8 mouse cellular contexts compared by ENCODE assay signal in genomic region chr7:19508150-19508923, GRCm38 (mm10). TPM values are rescaled to one million over a fixed set of nuclear protein-coding genes. Genes with fewer than 3 reads are reported as not detected.
DNase-seq lines count a peak whose midpoint lies in the region; ATAC-seq and TF ChIP-seq lines count a peak whose summit lies in the region.

Gene Bloc1s3 (minus strand): TSS chr7:19508367.
Gene Trappc6a (plus strand): TSS chr7:19508395.

- H3K4me3 ChIP-seq in C2C12 (ENCODE audit: insufficient read depth, poor library complexity, severe bottlenecking) (peak within 1 kb of the TSS; percentile 72), myocyte (peak within 1 kb of the TSS; percentile 81)
- H3K4me3 ChIP-seq in erythroblast, embryonic 14.5 days (replicated peaks) = peak within 1 kb of the TSS; percentile 78
- H3K4me3 ChIP-seq in heart, embryonic 11.5 days (ENCODE audit: low read depth, low read length) = peak within 1 kb of the TSS; percentile 83
- H3K4me3 ChIP-seq in kidney, embryonic 16.5 days (ENCODE audit: low read length) = peak within 1 kb of the TSS; percentile 74
- peak within 1 kb of the TSS; percentile 93 for H3K4me3 ChIP-seq in liver, adult 2 months (ENCODE audit: insufficient read depth, low read depth, low read length)

- peak; percentile 98 for DNase-seq in brain, embryonic 14.5 days (ENCODE audit: low read depth)
- DNase-seq in liver, adult 2 months (ENCODE audit: extremely low read depth, low read depth, low spot score) = peak; percentile 81
- peak; percentile 93 for DNase-seq in splenic B cell, adult 2 months (ENCODE audit: low read depth, low spot score)

- peaks cover 48% of the 10 kb centered on the region for H3K4me1 ChIP-seq in erythroblast, embryonic 14.5 days (ENCODE audit: control insufficient read depth)
- peaks cover 7% of the 10 kb centered on the region; the same call in 1 of the 2 replicates for H3K4me1 ChIP-seq in heart, embryonic 11.5 days (ENCODE audit: control insufficient read depth, insufficient read depth, low read length)
- H3K4me1 ChIP-seq in kidney, embryonic 16.5 days (ENCODE audit: insufficient read depth, low read length) = peaks cover 23% of the 10 kb centered on the region
- H3K4me1 ChIP-seq in liver, adult 2 months (ENCODE audit: control insufficient read depth, insufficient read depth, low read length) = peaks cover 8% of the 10 kb centered on the region; the same call in 1 of the 2 replicates

- no peaks in the 10 kb centered on the region for H3K79me3 ChIP-seq in C2C12 (ENCODE audit: low read depth)

- H3K79me2 ChIP-seq in C2C12 (ENCODE audit: control insufficient read depth, insufficient read depth) (peaks cover 11% of the 10 kb centered on the region), myocyte (ENCODE audit: control insufficient read depth, insufficient read depth) (peaks cover 6% of the 10 kb centered on the region)
- H3K79me2 ChIP-seq in liver, adult 2 months (ENCODE audit: control insufficient read depth, insufficient read depth, low read length) = peaks cover 13% of the 10 kb centered on the region; the same call in 1 of the 2 replicates

- H3K36me3 ChIP-seq in C2C12 (ENCODE audit: control insufficient read depth, insufficient read depth) (no peaks in the 10 kb centered on the region), myocyte (ENCODE audit: control insufficient read depth, insufficient read depth) (no peaks in the 10 kb centered on the region)
- H3K36me3 ChIP-seq in erythroblast, embryonic 14.5 days (ENCODE audit: control insufficient read depth) = peaks cover 3% of the 10 kb centered on the region
- 0 out of 2 replicates have a peak, but pooled peaks cover 3% of the 10 kb centered on the region for H3K36me3 ChIP-seq in heart, embryonic 11.5 days (ENCODE audit: control insufficient read depth, insufficient read depth, low read length)
- no peaks in the 10 kb centered on the region for H3K36me3 ChIP-seq in kidney, embryonic 16.5 days (ENCODE audit: insufficient read depth, low read length)
- no peaks in the 10 kb centered on the region for H3K36me3 ChIP-seq in liver, adult 2 months (ENCODE audit: control insufficient read depth, insufficient read depth, low read length)
- H3K36me3 ChIP-seq in splenic B cell, adult 2 months (ENCODE audit: control insufficient read depth, insufficient read depth, low read length, poor library complexity, severe bottlenecking) = no peaks in the 10 kb centered on the region

- H3K9ac ChIP-seq in heart, embryonic 11.5 days (ENCODE audit: low read depth, low read length) = peak within 1 kb of the TSS; percentile 94
- peak within 1 kb of the TSS; percentile 86 for H3K9ac ChIP-seq in kidney, embryonic 16.5 days (replicated peaks; ENCODE audit: low read length)
- peak within 1 kb of the TSS; percentile 86 for H3K9ac ChIP-seq in liver, adult 2 months (ENCODE audit: low read depth, low read length)

- H3K27me3 ChIP-seq in C2C12 (ENCODE audit: control insufficient read depth, insufficient read depth, insufficient read length) = no peaks in the 10 kb centered on the region
- peaks cover 5% of the 10 kb centered on the region for H3K27me3 ChIP-seq in erythroblast, embryonic 14.5 days (ENCODE audit: control insufficient read depth)
- no peaks in the 10 kb centered on the region for H3K27me3 ChIP-seq in heart, embryonic 11.5 days (ENCODE audit: control insufficient read depth, insufficient read depth, low read length)
- no peaks in the 10 kb centered on the region for H3K27me3 ChIP-seq in kidney, embryonic 16.5 days (ENCODE audit: insufficient read depth, low read length)
- H3K27me3 ChIP-seq in liver, adult 2 months (ENCODE audit: control insufficient read depth, insufficient read depth, low read length) = no peaks in the 10 kb centered on the region
- no peaks in the 10 kb centered on the region for H3K27me3 ChIP-seq in myocyte (ENCODE audit: control insufficient read depth, insufficient read depth, insufficient read length)
- H3K27me3 ChIP-seq in splenic B cell, adult 2 months (ENCODE audit: control insufficient read depth, insufficient read depth, low read length, poor library complexity, severe bottlenecking) = no peaks in the 10 kb centered on the region

- ATAC-seq in heart, embryonic 11.5 days (replicated peaks; ENCODE audit: insufficient number of reproducible peaks, low FRiP score, low TSS enrichment) = peak; percentile 87
- ATAC-seq in kidney, embryonic 16.5 days (ENCODE audit: low FRiP score, low TSS enrichment) = peak; percentile 95

- peak within 1 kb of the TSS; percentile 99 for H3K4me2 ChIP-seq in heart, embryonic 11.5 days
- peak within 1 kb of the TSS; percentile 84 for H3K4me2 ChIP-seq in kidney, embryonic 16.5 days (replicated peaks; ENCODE audit: low read depth, low read length)
- peak within 1 kb of the TSS; percentile 84 for H3K4me2 ChIP-seq in myocyte (ENCODE audit: low read depth)

- no peaks in the 10 kb centered on the region for H3K9me3 ChIP-seq in erythroblast, embryonic 14.5 days (ENCODE audit: control insufficient read depth, low read length)
- H3K9me3 ChIP-seq in heart, embryonic 11.5 days (replicated peaks; ENCODE audit: control insufficient read depth, low read length) = no peaks in the 10 kb centered on the region
- no peaks in the 10 kb centered on the region for H3K9me3 ChIP-seq in kidney, embryonic 16.5 days (ENCODE audit: low read length)

- no peak for TF ChIP-seq CTCF in C2C12 (IDR thresholded peaks at IDR 0.05; ENCODE audit: control insufficient read depth, insufficient read depth, insufficient read length)
- TF ChIP-seq CTCF in brain, embryonic 14.5 days (IDR thresholded peaks at IDR 0.05; ENCODE audit: borderline replicate concordance, extremely low read depth, insufficient read depth, insufficient read length) = no peak
- TF ChIP-seq CTCF in liver, adult 2 months (IDR thresholded peaks at IDR 0.05; ENCODE audit: low read depth, low read length) = no peak

- TF ChIP-seq POLR2A in brain, embryonic 14.5 days (IDR thresholded peaks at IDR 0.05; ENCODE audit: borderline replicate concordance, extremely low read depth, insufficient read depth, insufficient read length, poor library complexity, severe bottlenecking) = peak; percentile 86
- TF ChIP-seq POLR2A in liver, adult 2 months (IDR thresholded peaks at IDR 0.05; ENCODE audit: extremely low read depth, insufficient read depth, low read length) = peak; percentile 48; the same call in 1 of the 2 replicates
- peak; percentile 77 for TF ChIP-seq POLR2A in myocyte (IDR thresholded peaks at IDR 0.05; ENCODE audit: insufficient read length, low read depth)

- under 1% methylated on average over 56 of the region's 56 CpGs for WGBS in heart, embryonic 11.5 days (ENCODE audit: insufficient replicate concordance)
- under 1% methylated on average over 56 of the region's 56 CpGs for WGBS in kidney, embryonic 16.5 days
- WGBS in liver, adult 2 months = under 1% methylated on average over 56 of the region's 56 CpGs

- peak within 1 kb of the TSS; percentile 89 for H3K27ac ChIP-seq in heart, embryonic 11.5 days (ENCODE audit: low read depth, low read length)
- H3K27ac ChIP-seq in kidney, embryonic 16.5 days (ENCODE audit: low read length) = peak within 1 kb of the TSS; percentile 85
- peak within 1 kb of the TSS; percentile 70 for H3K27ac ChIP-seq in liver, adult 2 months (replicated peaks; ENCODE audit: insufficient read depth, low read depth, low read length)

- peak within 1 kb of the TSS; percentile 93 for H3ac ChIP-seq in C2C12 (ENCODE audit: control insufficient read depth, insufficient read length, low read depth)
- peak within 1 kb of the TSS; percentile 41 for H3ac ChIP-seq in myocyte (ENCODE audit: control insufficient read depth, insufficient read length)

TF ChIP-seq in C2C12, 6 proteins besides CTCF, POLR2A, EP300 and RAD21:
- TF ChIP-seq CEBPB (IDR thresholded peaks at IDR 0.05; ENCODE audit: low read depth) (no peak), MYOG (IDR thresholded peaks at IDR 0.05; ENCODE audit: control insufficient read depth, extremely low read depth, insufficient read length) (no peak), FOSL1 (IDR thresholded peaks at IDR 0.05; ENCODE audit: insufficient read depth, low read length, poor library complexity, severe bottlenecking) (no peak), USF1 (IDR thresholded peaks at IDR 0.05; ENCODE audit: low read depth) (peak; percentile 92), MAX (IDR thresholded peaks at IDR 0.05) (no peak), MYOD1 (IDR thresholded peaks at IDR 0.05; ENCODE audit: control insufficient read depth, insufficient read length, low read depth) (no peak)

TF ChIP-seq in myocyte, 11 proteins besides CTCF, POLR2A, EP300 and RAD21:
- peak; percentile 70 for TF ChIP-seq E2F4 (IDR thresholded peaks at IDR 0.05; ENCODE audit: insufficient read depth)
- no peak for TF ChIP-seq MYOD1 (IDR thresholded peaks at IDR 0.05; ENCODE audit: control insufficient read depth in 1 of 3, insufficient read length in 2 of 3, low read depth in 2 of 3)
- no peak for TF ChIP-seq MYOG (IDR thresholded peaks at IDR 0.05; ENCODE audit: control insufficient read depth in 1 of 3, insufficient read depth in 1 of 3, insufficient read length in 2 of 3, low read depth in 2 of 3)
- TF ChIP-seq POLR2AphosphoS2 (IDR thresholded peaks at IDR 0.05; ENCODE audit: insufficient read length, low read depth) = peak; percentile 79
- TF ChIP-seq USF1 (IDR thresholded peaks at IDR 0.05; ENCODE audit: low read depth) = peak; percentile 87
TF ChIP-seq in myocyte: peak in this region for 3.

RNA-seq across cellular contexts. Expression of gene Bloc1s3, which starts in this region (rescaled TPM):
- polyA plus RNA-seq in C2C12 (2012; fragmentation: generic; extraction: Trizol) (4.8 TPM), myocyte (2012; fragmentation: generic; extraction: Trizol) (7.8 TPM)
- 11.2 and 14.6 TPM in 2 replicates for polyA plus RNA-seq in brain, embryonic 14.5 days (2012; rRNA removed)
- polyA plus RNA-seq in erythroblast, embryonic 14.5 days (2012) = 0.46 and 0.49 TPM in 2 replicates
- 1.2 TPM in 2 replicates for polyA plus RNA-seq in heart, embryonic 11.5 days (2014; fragmentation: Nextera tagmentation; extraction: Ambion mirVana)
- 1.8 and 2.2 TPM in 2 replicates for polyA plus RNA-seq in kidney, embryonic 16.5 days (2015; fragmentation: Nextera tagmentation; extraction: Ambion mirVana)
- total RNA-seq in liver, adult 2 months (2014; rRNA removed) = 2.8 and 3.9 TPM in 2 replicates
- polyA plus RNA-seq in liver, adult 2 months (2012; rRNA removed) = 6.2 and 7.3 TPM in 2 replicates

RNA-seq across cellular contexts. Expression of gene Trappc6a, which starts in this region (rescaled TPM):
- 23.2 TPM for polyA plus RNA-seq in C2C12 (2012; fragmentation: generic; extraction: Trizol)
- 29.0 and 38.3 TPM in 2 replicates for polyA plus RNA-seq in brain, embryonic 14.5 days (2012; rRNA removed)
- 10.9 and 13.1 TPM in 2 replicates for polyA plus RNA-seq in erythroblast, embryonic 14.5 days (2012)
- 77.0 and 79.0 TPM in 2 replicates for polyA plus RNA-seq in heart, embryonic 11.5 days (2014; fragmentation: Nextera tagmentation; extraction: Ambion mirVana)
- 89.7 and 94.2 TPM in 2 replicates for polyA plus RNA-seq in kidney, embryonic 16.5 days (2015; fragmentation: Nextera tagmentation; extraction: Ambion mirVana)
- 19.9 and 25.5 TPM in 2 replicates for total RNA-seq in liver, adult 2 months (2014; rRNA removed)
- 58.0 and 58.2 TPM in 2 replicates for polyA plus RNA-seq in liver, adult 2 months (2012; rRNA removed)
- 57.3 TPM for polyA plus RNA-seq in myocyte (2012; fragmentation: generic; extraction: Trizol)

Comparison
In these comparisons a context has a peak if more than half of its experiments do, and no peak if none do; other contexts are left out.
1. Peak in every context shown above with its lines: DNase-seq, ATAC-seq, H3K4me3 ChIP-seq and H3K27ac ChIP-seq.